Mouse (Mus musculus) small intestine, adult 2 months (tissue): Measurements from ENCODE around the gene Rasgrf2.

Experiments
- CTCF ChIP-seq: fragments of 200-500 bp; IDR thresholded peaks from 2 replicates; pipeline ENCODE4 v1.5.1; 2012; ENCODE audit warnings: low read depth, mild to moderate bottlenecking, control low read depth, inconsistent platforms, low read length, moderate library complexity, mixed read lengths; ENCODE audit not compliant: insufficient replicate concordance, insufficient read length; ENCODE audit errors: extremely low read depth
- POLR2A ChIP-seq: fragments of 200-500 bp; IDR thresholded peaks from 2 replicates; pipeline ENCODE4 v1.6.1; 2012; ENCODE audit warnings: low read depth, mild to moderate bottlenecking, control low read depth, inconsistent platforms, low read length, moderate library complexity

DNA sequence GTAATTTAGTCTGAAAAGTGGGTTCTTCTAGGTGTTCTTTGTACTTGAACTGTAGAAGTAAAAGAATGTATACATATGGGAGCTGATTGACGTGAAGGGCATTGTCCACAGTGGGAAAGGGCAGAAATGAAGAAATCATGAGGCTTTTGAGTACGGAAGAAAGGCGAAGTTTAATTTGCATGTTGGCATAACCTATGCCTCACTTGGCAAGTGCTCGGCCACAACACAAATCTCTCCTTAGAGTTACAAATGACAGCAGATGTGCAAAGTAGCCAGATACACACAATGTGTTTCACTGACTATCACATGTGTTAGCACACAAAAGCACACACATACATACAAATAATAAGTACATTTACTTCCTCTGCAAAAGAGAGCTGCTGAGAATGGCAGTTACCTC lies 251.2 kb downstream of the Rasgrf2 start:
- no peak for TF ChIP-seq CTCF
- no peak for TF ChIP-seq POLR2A
